Mouse (Mus musculus) stomach, embryonic 14.5 days (tissue): ENCODE results near the gene H1f0. TPM values are rescaled to one million over a fixed set of nuclear protein-coding genes. Genes with fewer than 3 reads are reported as not detected.

ENCODE experiments used
- ATAC-seq: fragments of 200-750 bp; cut with Nextera tagmentation; 2 replicates; pipeline ENCODE4 v1.8.0; 2017; ENCODE audit warnings: low read depth, moderate TSS enrichment; ENCODE audit not compliant: insufficient number of reproducible peaks, insufficient read depth, low FRiP score
- H3K27ac ChIP-seq: fragments of 300-500 bp; sonication (generic); 2 replicates; pipeline ENCODE4 v1.5.1; 2014; ENCODE audit warnings: mild to moderate bottlenecking, low read length, moderate library complexity, mixed read lengths
- H3K27me3 ChIP-seq: fragments of 300-500 bp; sonication (generic); 2 replicates; pipeline ENCODE4 v1.6.1; 2014; ENCODE audit warnings: low read length, control low read depth, mixed read lengths; ENCODE audit not compliant: control insufficient read depth, insufficient read depth
- H3K36me3 ChIP-seq: fragments of 300-500 bp; sonication (generic); 2 replicates; pipeline ENCODE4 v1.6.1; 2014; ENCODE audit warnings: mild to moderate bottlenecking, control low read depth, low read length, moderate library complexity, mixed read lengths; ENCODE audit not compliant: control insufficient read depth, insufficient read depth
- H3K4me1 ChIP-seq: fragments of 300-500 bp; sonication (generic); 2 replicates; pipeline ENCODE4 v1.6.1; 2014; ENCODE audit warnings: low read length, control low read depth, mixed read lengths; ENCODE audit not compliant: control insufficient read depth, insufficient read depth
- H3K4me2 ChIP-seq: fragments of 300-500 bp; sonication (generic); replicated peaks from 2 replicates; pipeline ENCODE4 v1.6.1; 2014; ENCODE audit warnings: low read depth, low read length, control low read depth
- H3K4me3 ChIP-seq: fragments of 300-500 bp; sonication (generic); 2 replicates; pipeline ENCODE4 v1.5.1; 2014; ENCODE audit warnings: low read depth, low read length, control low read depth
- H3K9ac ChIP-seq: fragments of 300-500 bp; sonication (generic); replicated peaks from 2 replicates; pipeline ENCODE4 v1.6.1; 2014; ENCODE audit warnings: low read depth, mild to moderate bottlenecking, control low read depth, low read length, moderate library complexity, mixed read lengths
- H3K9me3 ChIP-seq: fragments of 300-500 bp; sonication (generic); 2 replicates; pipeline ENCODE4 v1.6.1; 2016; ENCODE audit warnings: low read depth, low read length, control low read depth; ENCODE audit not compliant: control insufficient read depth
- WGBS: fragments of 180-500 bp; shearing (Covaris S2); extraction: QIAGEN DNeasy Blood & Tissue Kit; methylation state at CpG from one replicate; pipeline ENCODE4 v1.1.7; 2014; 5-methylcytosine and 5-hydroxymethylcytosine counted together
- polyA plus RNA-seq: library from polyadenylated mRNA; unstranded; fragments of >200 nt; fragmentation: Nextera tagmentation; extraction: Ambion mirVana; gene quantifications from 2 replicates; pipeline ENCODE4 v1.2.1, GENCODE M21; 2014

Gene H1f0
- 160 and 175 TPM in 2 replicates for polyA plus RNA-seq

DNA sequence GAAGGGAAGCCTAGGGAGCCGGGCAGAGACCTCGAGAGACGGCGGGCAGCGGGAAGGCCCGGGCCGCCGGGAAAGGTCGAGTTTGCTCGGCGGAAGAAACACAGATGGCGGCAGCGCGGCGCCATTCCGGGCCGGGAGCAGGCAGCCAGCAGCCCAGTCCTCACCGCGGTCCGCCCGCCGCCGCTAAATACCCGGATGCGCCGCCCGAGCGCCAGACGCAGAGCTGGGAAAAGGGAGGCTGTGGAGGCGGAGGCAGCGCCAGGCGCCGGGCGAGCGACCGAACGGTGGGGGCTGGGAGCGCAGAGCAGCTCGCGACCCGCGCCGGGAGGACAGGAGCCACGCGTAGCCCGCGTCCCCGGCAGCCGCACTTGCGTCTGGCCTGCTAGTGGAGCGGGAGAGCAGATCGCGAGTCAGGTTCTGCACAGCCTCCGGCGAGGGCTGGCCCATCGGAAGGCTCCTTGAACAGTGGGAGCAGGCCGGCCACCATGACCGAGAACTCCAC lies at the start of gene H1f0:
Gene H1f0, plus strand, starts transcription at position 214 of the 502 bp plus-strand sequence.
- Histone ChIP-seq H3K9me3 (no peaks in the 10 kb centered on the region), H3K27me3 (no peaks in the 10 kb centered on the region), H3K4me3 (peak within 1 kb of the TSS; percentile 53), H3K9ac (peak within 1 kb of the TSS; percentile 93), H3K4me2 (peak within 1 kb of the TSS; percentile 89), H3K36me3 (no peaks in the 10 kb centered on the region), H3K27ac (peak within 1 kb of the TSS; percentile 93), H3K4me1 (peaks cover 22% of the 10 kb centered on the region; the same call in 1 of the 2 replicates)
- peak; percentile 76 for ATAC-seq
- under 1% methylated on average over 55 of the region's 58 CpGs for whole genome bisulfite sequencing

DNA sequence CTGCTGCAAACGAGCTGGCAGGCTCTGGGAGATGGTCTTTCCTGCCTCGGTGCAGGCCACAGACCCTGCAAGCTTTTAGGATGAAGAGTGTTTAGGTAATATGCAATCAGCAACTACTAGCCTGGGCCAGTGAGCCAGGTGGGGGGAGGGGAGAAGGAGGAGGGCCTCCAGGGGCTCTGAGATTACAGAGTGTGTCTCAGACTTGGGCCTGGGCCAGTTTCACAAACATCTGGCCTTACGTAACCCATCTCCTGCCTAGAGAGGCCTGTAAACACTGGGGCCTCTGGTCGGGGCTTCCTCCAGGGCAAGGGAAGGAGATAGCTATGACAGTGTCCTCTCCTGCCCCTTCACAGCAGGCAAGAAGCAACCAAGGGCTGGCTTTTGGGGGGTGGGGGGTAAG lies 49.4 kb upstream of the H1f0 start:
- peak; percentile 57; the same call in 1 of the 2 replicates for ATAC-seq
- Histone ChIP-seq H3K27me3 (no peaks in the 10 kb centered on the region), H3K4me3 (no peak overlapping the region), H3K36me3 (no peaks in the 10 kb centered on the region), H3K27ac (peak overlapping the region; percentile 84), H3K4me2 (0 out of 2 replicates have a peak overlapping the region, but pooled peaks have one; percentile 12), H3K4me1 (peaks cover 27% of the 10 kb centered on the region), H3K9me3 (no peaks in the 10 kb centered on the region), H3K9ac (no peak overlapping the region)
- WGBS = 3% methylated on average over 4 of the region's 4 CpGs

DNA sequence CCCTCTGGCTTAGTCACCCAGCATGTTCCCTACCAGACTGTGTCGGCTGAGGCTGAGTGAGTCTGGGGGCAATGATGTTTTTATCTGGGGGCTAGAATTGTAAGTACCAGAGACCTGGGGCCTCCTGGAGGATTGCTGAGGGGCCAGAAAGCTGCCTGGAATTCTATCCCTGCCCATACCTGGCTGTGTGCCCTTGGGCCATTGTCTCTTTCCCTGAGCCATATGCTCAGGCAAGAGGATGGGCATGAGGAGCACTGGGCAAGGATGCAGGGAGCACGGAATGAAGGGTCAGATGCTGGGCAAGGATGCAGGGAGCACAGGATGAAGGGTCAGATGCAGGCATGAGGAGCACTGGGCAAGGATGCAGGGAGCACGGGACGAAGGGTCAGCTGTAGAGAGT lies 48.2 kb upstream of the H1f0 start:
- Histone ChIP-seq H3K4me3 (no peak overlapping the region), H3K27me3 (no peaks in the 10 kb centered on the region), H3K27ac (no peak overlapping the region; the same call in 1 of the 2 replicates), H3K4me1 (peaks cover 39% of the 10 kb centered on the region), H3K9ac (no peak overlapping the region), H3K9me3 (no peaks in the 10 kb centered on the region), H3K36me3 (no peaks in the 10 kb centered on the region), H3K4me2 (no peak overlapping the region)
- ATAC-seq = no peak
- 91% methylated on average over 4 of the region's 4 CpGs for WGBS

DNA sequence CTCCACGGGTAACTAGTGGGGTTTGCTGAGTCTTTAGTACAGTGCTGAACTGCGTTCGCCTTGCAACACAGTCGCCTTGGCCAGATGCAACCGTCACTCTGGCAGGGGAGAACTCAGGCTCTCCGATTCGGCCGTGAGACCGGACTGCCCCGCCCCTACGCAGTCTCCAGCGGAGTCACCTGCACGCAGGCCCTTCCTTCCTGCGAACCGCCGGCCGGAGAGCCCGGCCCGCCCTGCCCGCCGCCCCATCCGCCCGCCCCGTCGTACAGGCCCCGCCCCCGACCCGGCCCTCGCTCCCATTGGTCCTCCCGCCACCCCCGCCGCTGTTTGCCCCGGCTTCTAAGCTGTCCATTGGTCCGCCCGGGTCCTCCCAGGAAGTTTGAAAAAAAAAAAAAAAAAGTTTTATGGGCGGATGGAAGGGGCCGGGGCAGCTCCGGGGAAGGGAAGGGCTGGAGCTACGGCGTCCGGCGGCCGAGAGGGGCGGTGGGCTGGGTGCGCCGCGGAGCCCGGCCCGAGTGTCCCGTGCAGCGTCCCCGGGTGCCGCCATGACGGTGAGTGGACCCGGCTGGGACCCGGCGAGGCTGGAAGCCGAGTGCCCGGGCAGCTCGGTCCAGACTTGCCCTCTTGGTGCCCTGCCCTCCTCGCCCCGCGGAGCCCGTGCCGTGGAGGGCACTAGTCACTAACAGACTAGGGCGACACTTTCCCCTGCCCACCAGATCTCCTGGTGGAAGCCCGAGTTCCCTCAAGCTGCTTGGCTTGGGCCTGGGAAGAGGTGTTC lies 45.4 kb upstream of the H1f0 start:
- WGBS = under 1% methylated on average over 64 of the region's 67 CpGs
- peak overlapping the region; percentile 92 for H3K4me2 ChIP-seq
- peaks cover 48% of the 10 kb centered on the region for H3K4me1 ChIP-seq
- H3K4me3 ChIP-seq = peak overlapping the region; percentile 83
- H3K27ac ChIP-seq = peak overlapping the region; percentile 91
- H3K9ac ChIP-seq = peak overlapping the region; percentile 64
- no peaks in the 10 kb centered on the region for H3K36me3 ChIP-seq
- H3K27me3 ChIP-seq = no peaks in the 10 kb centered on the region
- peak; percentile 84 for ATAC-seq
- no peaks in the 10 kb centered on the region for H3K9me3 ChIP-seq

DNA sequence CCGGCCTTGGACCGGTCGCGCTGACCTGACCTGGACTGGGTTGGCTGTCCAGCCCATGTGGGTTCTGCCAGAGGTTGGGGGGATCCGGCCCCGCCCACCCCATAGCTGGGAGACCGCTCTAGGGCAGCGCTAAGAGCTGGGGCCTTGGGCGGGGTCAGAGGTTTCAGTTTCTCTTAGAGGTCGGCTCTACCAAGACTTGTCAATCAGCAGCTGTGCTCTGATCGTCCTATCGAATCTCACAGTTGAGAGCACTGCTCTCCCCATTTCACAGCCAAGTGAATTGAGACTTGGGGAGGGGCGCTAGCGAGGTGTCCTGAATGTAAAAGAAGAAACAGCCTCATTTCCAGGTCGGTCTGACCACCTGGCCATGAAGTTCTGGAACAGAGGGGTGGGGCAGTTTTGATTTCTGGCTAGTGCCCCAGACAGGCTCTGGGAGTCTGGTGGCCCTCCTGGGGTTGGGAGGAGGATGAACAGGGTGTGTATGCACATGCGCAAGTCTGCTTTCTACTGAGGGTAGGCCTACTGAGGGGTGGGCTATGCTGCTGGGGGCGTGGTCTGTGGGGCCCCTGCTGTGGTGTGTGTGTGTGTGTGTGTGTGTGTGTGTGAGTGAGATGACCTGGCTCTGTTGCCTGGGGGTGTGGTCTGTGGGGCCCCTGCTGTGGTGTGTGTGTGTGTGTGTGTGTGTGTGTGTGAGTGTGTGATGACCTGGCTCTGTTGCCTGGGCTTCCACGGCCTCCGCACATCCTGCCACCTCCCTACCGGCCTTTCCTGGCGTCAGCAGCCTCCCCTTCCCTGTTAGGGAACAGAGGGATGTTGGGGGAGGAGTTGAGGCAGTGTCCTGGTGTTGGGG lies 44.6 kb upstream of the H1f0 start:
- Histone ChIP-seq H3K27me3 (no peaks in the 10 kb centered on the region), H3K27ac (peak overlapping the region; percentile 91), H3K4me1 (peaks cover 41% of the 10 kb centered on the region), H3K4me2 (peak overlapping the region; percentile 92), H3K9ac (peak overlapping the region; percentile 64), H3K36me3 (peaks cover 3% of the 10 kb centered on the region; the same call in 1 of the 2 replicates), H3K9me3 (no peaks in the 10 kb centered on the region), H3K4me3 (peak overlapping the region; percentile 83)
- WGBS = under 1% methylated on average over 21 of the region's 21 CpGs
- ATAC-seq = peak; percentile 56

DNA sequence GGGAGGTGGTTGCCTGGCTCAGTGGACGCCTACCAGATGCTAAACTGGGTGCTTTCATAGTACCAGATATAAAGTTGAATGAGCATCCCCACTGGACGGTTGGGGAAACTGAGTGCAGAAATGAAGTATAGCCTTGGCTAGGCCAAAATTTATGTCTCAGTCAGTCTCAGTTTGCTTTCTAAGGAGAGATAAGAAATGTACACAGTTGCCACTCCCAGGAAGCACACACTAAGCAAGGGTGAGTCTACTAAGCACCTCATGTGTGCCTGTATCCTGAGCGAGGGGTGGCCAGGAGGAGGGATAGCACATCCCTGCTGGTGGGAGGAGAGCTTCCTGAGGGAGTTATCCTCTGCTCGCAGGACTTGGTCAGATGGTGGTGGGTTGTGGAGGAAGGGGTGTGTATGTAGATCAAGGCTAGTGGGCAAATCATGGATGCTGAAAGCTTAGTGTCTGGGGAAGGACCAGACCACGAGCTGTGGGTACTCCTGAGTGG lies 43.9 kb upstream of the H1f0 start:
- peaks cover 4% of the 10 kb centered on the region for H3K36me3 ChIP-seq
- H3K4me1 ChIP-seq = peaks cover 34% of the 10 kb centered on the region
- H3K27me3 ChIP-seq = no peaks in the 10 kb centered on the region
- no peak for ATAC-seq
- no peaks in the 10 kb centered on the region for H3K9me3 ChIP-seq
- WGBS = 21% methylated on average over 5 of the region's 5 CpGs
- H3K27ac ChIP-seq = peak overlapping the region; percentile 91; the same call in 1 of the 2 replicates
- peak overlapping the region; percentile 83 for H3K4me3 ChIP-seq
- H3K4me2 ChIP-seq = peak overlapping the region; percentile 92
- no peak overlapping the region for H3K9ac ChIP-seq

DNA sequence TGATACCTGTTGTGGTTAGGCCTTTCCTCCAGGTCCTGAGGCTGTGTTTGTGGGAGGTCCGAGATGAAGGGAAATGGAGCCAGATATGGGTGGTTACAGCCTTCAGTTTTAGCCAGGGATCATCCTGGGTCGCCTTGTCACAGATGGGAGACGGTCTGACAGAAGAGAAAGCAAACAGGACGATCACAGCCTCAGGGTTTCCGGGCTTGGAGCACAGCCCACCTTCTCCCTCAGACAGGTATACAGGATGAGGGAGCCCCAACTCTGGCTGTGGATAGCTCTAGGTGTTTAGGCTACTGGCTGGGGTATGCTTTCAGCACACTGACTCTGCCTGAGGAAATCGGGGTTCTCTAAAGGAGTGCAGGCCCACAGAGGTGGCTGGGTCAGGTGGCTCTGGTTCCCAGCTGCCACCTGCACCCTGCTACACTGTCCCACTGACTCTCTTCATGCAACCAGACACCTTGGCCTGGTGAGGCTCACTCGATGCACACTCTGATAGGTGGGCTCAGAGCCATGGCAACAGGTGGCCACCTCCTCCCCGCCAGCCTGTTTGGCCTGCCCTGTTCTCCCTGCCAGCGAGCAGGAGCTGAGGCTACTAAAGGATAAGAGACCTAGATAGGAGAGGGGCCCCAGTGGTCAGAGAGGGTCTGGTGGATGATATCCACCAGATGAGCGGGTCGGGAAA lies 41.6 kb upstream of the H1f0 start:
- no peak overlapping the region for H3K4me2 ChIP-seq
- no peak overlapping the region for H3K9ac ChIP-seq
- no peak for ATAC-seq
- no peaks in the 10 kb centered on the region for H3K9me3 ChIP-seq
- H3K4me1 ChIP-seq = peaks cover 28% of the 10 kb centered on the region
- 50% methylated on average over 11 of the region's 11 CpGs for WGBS
- peaks cover 28% of the 10 kb centered on the region for H3K36me3 ChIP-seq
- no peak overlapping the region for H3K4me3 ChIP-seq
- no peak overlapping the region for H3K27ac ChIP-seq
- H3K27me3 ChIP-seq = no peaks in the 10 kb centered on the region
